Mouse (Mus musculus) ES-Bruce4 (cell line): ENCODE data around the gene Lipa. TPM values are rescaled to one million over a fixed set of nuclear protein-coding genes. Genes with fewer than 3 reads are reported as not detected.

Experiments used
- H3K27ac ChIP-seq: 2 replicates; pipeline ENCODE4 v1.5.1; 2012; ENCODE audit warnings: low read length, inconsistent platforms; ENCODE audit not compliant: insufficient read depth
- H3K27me3 ChIP-seq: 2 replicates; pipeline ENCODE4 v1.6.1; 2012; ENCODE audit warnings: mild to moderate bottlenecking, low read length, inconsistent platforms; ENCODE audit not compliant: control insufficient read depth, poor library complexity, insufficient read depth, severe bottlenecking
- H3K36me3 ChIP-seq: 2 replicates; pipeline ENCODE4 v1.6.1; 2012; ENCODE audit warnings: inconsistent platforms, mild to moderate bottlenecking, low read length, moderate library complexity; ENCODE audit not compliant: control insufficient read depth, poor library complexity, insufficient read depth, severe bottlenecking
- H3K4me1 ChIP-seq: one replicate; pipeline ENCODE4 v1.8.1; 2011; ENCODE audit warnings: low read length; ENCODE audit not compliant: control insufficient read depth, insufficient read depth
- H3K4me3 ChIP-seq: 2 replicates; pipeline ENCODE4 v1.5.1; 2011; ENCODE audit warnings: low read depth, mild to moderate bottlenecking, low read length
- H3K9ac ChIP-seq: 2 replicates; pipeline ENCODE4 v1.6.1; 2012; ENCODE audit warnings: low read depth, mild to moderate bottlenecking, inconsistent platforms; ENCODE audit not compliant: poor library complexity, severe bottlenecking
- H3K9me3 ChIP-seq: replicated peaks from 2 replicates; pipeline ENCODE4 v1.6.1; 2012; ENCODE audit warnings: mild to moderate bottlenecking, low read length, inconsistent platforms; ENCODE audit not compliant: control insufficient read depth, poor library complexity, insufficient read depth, severe bottlenecking
- CTCF ChIP-seq: IDR thresholded peaks from one replicate; pipeline ENCODE4 v1.8.1; 2011; ENCODE audit warnings: low read depth, low read length
- EP300 ChIP-seq: IDR thresholded peaks from 2 replicates; pipeline ENCODE4 v1.6.1; 2011; ENCODE audit warnings: low read depth, low read length; ENCODE audit not compliant: insufficient read depth
- POLR2A ChIP-seq: IDR thresholded peaks from one replicate; pipeline ENCODE4 v1.8.1; 2011; ENCODE audit warnings: low read length; ENCODE audit not compliant: insufficient read depth
- polyA plus RNA-seq: library from polyadenylated mRNA; stranded (reverse); fragments of >200 nt; gene quantifications from 2 replicates; pipeline ENCODE4 v1.2.4, GENCODE M21; 2011; ENCODE audit warnings: low read depth; ENCODE audit not compliant: missing spikeins, insufficient read depth, insufficient read length

Gene Lipa
- polyA plus RNA-seq, 1 experiment = 20.7 TPM

DNA sequence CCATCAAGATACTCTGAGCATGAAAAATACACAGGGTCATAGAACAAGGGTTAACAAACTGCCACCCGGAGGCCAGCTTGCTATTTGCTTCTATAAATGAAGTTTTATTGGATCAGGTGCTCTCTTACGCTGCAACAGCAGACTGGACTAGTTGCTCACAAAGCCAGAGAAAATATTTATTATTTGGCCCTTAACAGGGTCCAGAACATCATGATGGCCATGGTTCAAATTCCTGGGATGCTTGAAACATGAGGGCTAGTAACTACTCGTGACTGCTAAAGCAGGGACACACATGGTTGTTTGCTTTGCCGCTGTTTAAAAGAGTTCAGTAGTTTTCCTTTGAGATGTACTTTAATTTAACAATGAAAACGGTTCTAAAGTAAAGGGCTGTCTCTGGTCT lies 24.7 kb upstream of the Lipa start:
- H3K27ac ChIP-seq = no peak overlapping the region
- H3K36me3 ChIP-seq = no peaks in the 10 kb centered on the region
- no peaks in the 10 kb centered on the region for H3K9me3 ChIP-seq
- no peaks in the 10 kb centered on the region for H3K4me1 ChIP-seq
- no peak overlapping the region for H3K4me3 ChIP-seq
- no peaks in the 10 kb centered on the region; the same call in 1 of the 2 replicates for H3K27me3 ChIP-seq
- TF ChIP-seq CTCF = no peak
- no peak for TF ChIP-seq POLR2A
- TF ChIP-seq EP300 = no peak
- no peak overlapping the region for H3K9ac ChIP-seq

DNA sequence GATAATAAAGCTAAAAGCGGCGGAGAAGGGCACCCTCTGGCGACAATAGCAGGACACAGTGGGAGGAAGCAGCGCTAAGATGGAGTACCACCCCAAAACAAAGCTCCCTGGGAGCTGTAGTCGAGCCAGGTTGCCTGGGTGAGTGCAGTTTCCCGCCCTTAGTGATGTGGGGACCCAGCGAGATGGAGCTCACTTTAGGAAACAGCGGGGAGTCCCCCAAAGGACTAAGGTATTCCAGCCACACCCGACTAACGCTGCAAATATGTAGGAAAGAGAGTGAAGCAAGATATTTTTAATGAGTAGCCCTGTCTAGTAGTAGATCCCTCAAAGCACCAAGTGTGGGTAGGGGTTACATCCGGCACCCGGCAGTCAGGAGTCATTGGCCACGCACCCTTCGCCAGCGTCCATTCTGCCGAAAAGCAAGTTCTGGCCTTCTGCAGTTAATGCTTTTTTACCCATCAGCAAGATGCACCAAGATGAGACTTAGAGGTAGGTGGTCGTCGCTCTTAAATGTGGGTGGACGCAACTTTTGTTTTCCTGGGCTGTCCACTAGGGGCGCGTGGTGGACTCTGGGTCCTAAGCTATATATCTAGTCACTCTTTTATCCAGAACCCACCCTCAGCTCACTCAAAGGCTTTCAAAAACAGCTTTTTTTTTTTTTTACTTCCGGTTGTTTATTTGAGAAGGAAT lies 23.4 kb upstream of the Lipa start, which contains the start of gene Ifit2:
Gene Ifit2 (plus strand): TSS at position 161 of the 690 bp plus-strand sequence.
- H3K9me3 ChIP-seq = no peaks in the 10 kb centered on the region
- H3K27ac ChIP-seq = no peak within 1 kb of the TSS
- no peak for TF ChIP-seq POLR2A
- peak; percentile 47 for TF ChIP-seq CTCF

DNA sequence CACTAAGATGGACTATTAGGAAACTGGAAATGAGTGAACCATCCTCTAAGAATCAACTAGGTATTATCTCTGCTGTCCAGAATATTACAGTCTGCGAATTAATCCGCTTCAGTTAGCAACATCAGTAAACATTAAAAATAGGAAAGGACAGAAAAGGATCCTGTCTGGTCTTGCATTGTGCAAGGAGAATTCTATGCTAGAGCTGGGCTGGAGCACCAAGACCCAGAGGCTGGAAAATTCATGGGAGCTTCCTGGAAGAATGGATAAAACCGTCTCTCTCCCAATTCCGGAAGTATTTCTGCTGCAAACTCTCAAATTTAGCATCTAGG lies 22.9 kb upstream of the Lipa start:
- Histone ChIP-seq H3K27ac (no peak overlapping the region), H3K36me3 (no peaks in the 10 kb centered on the region), H3K9me3 (no peaks in the 10 kb centered on the region), H3K4me3 (no peak overlapping the region), H3K9ac (0 out of 2 replicates have a peak overlapping the region, but pooled peaks have one; percentile 41), H3K27me3 (no peaks in the 10 kb centered on the region; the same call in 1 of the 2 replicates), H3K4me1 (no peaks in the 10 kb centered on the region)
- TF ChIP-seq EP300 (no peak), CTCF (no peak), POLR2A (no peak)

More for the DNA sequence above, 23.4 kb upstream of the Lipa start, which contains the start of gene Ifit2:
- Histone ChIP-seq H3K4me1 (no peaks in the 10 kb centered on the region), H3K36me3 (no peaks in the 10 kb centered on the region), H3K27me3 (no peaks in the 10 kb centered on the region; the same call in 1 of the 2 replicates), H3K9ac (0 out of 2 replicates have a peak within 1 kb of the TSS, but pooled peaks have one; percentile 41), H3K4me3 (peak within 1 kb of the TSS; percentile 70)

DNA sequence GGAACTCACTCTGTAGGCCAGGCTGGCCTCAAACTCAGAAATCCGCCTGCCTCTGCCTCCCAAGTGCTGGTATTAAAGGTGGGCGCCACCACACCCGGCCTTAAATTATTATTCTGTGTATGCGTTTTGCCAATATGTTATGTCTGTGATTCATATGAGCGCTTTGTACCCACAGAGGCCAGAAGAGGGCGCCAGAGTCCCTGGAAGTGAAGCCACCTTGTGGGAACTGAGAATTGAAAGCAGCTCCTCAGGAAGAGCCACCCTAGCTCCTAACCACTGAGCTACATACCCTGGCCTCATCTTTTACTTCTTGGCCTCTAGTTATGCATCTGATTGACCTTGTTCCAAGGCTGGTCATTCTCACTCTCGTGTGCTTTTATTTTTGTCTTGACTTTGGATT lies 20.7 kb upstream of the Lipa start:
- Histone ChIP-seq H3K9ac (no peak overlapping the region), H3K9me3 (no peaks in the 10 kb centered on the region), H3K4me1 (no peaks in the 10 kb centered on the region), H3K4me3 (no peak overlapping the region), H3K27me3 (no peaks in the 10 kb centered on the region; the same call in 1 of the 2 replicates), H3K27ac (no peak overlapping the region), H3K36me3 (no peaks in the 10 kb centered on the region)
- TF ChIP-seq POLR2A (no peak), CTCF (peak; percentile 80), EP300 (no peak)

DNA sequence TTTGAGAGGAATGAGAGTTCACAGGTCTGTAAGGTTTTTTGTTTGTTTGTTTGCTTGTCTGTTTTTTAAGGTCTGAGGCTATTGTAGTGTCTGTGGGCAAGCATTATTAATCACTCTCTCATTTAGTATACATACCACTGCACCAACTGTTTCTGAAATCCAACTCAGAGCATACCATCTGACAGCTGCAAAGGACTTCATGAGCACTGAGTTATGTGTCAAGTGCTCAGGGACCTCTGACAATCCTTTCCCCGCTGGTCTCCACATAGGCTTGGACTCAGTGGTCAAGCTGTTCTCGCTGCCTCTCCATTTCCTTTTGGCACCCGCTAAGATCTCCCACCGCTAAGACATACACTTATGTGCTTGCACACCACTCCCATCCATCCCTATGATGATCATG lies 18.9 kb upstream of the Lipa start:
- Histone ChIP-seq H3K27me3 (no peaks in the 10 kb centered on the region; the same call in 1 of the 2 replicates), H3K9ac (no peak overlapping the region), H3K36me3 (no peaks in the 10 kb centered on the region), H3K4me3 (no peak overlapping the region), H3K27ac (no peak overlapping the region), H3K9me3 (no peaks in the 10 kb centered on the region), H3K4me1 (no peaks in the 10 kb centered on the region)
- TF ChIP-seq CTCF = no peak
- TF ChIP-seq POLR2A = no peak
- no peak for TF ChIP-seq EP300

DNA sequence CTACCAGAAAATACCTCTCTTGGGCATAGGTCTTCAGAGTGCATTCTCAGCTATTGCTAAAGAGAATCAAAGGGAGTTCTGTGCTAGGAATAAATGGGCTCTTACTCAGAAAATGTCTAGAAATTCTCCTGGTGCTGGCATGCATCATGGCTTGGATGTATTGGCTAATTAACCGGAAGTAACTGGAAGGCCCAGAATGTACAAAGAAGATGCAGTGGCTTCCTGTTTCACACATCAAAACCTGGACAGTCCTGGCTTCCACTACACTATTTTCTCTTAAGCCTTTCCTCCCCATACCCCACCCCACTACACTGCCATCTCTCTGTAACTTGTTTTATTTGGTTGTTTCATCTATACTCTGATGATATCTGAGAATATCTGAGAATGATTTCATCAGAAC lies 12.1 kb upstream of the Lipa start:
- H3K4me1 ChIP-seq = no peaks in the 10 kb centered on the region
- no peak overlapping the region for H3K27ac ChIP-seq
- no peaks in the 10 kb centered on the region for H3K36me3 ChIP-seq
- H3K4me3 ChIP-seq = no peak overlapping the region
- H3K9ac ChIP-seq = no peak overlapping the region
- no peak for TF ChIP-seq CTCF
- no peak for TF ChIP-seq POLR2A
- no peak for TF ChIP-seq EP300
- no peaks in the 10 kb centered on the region for H3K9me3 ChIP-seq
- H3K27me3 ChIP-seq = no peaks in the 10 kb centered on the region; the same call in 1 of the 2 replicates
